Mouse (Mus musculus) naive thymus-derived CD4-positive, alpha-beta T cell, adult 2 months (primary cell): ENCODE results near the gene Myo9a.

Experiments
- DNase-seq: peaks from one replicate; pipeline ENCODE4 v3.0.0-alpha.2; 2011; ENCODE audit warnings: low read depth

The Myo9a gene

GRCm38 (mm10) chr9:59750267-59751065 is at the start of gene Myo9a, which contains the start of gene Senp8:
Gene Myo9a, plus strand, starts transcription at chr9:59750896.
Gene Senp8, minus strand, starts transcription at chr9:59750710.
- DNase-seq, result peak; percentile 100

DNA sequence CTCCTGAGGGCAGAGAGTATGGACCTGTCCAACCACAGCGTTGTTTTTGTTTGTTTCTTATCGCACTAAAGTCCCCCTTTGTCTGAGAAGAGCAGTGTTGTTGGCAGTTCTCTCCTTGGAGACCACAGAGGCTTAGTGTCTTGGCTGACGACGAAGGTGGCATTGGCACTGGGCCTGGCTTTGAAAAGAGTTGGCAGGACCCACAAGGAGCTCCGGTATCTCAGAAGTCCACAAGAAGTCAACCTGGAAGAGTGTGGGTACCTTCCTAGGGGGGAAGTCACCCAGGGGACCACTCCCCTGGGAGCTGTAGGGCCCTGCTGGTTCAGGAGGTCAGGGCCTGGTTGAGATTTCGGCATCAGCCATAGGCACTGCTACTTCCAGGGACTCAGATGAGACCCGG is 49.6 kb upstream of the Myo9a start:
- DNase-seq, result no peak

GRCm38 (mm10) chr9:59703099-59703498 is 47.6 kb upstream of the Myo9a start:
- DNase-seq, result no peak

GRCm38 (mm10) chr9:59706850-59707825 is 43.6 kb upstream of the Myo9a start:
- DNase-seq, result no peak

DNA sequence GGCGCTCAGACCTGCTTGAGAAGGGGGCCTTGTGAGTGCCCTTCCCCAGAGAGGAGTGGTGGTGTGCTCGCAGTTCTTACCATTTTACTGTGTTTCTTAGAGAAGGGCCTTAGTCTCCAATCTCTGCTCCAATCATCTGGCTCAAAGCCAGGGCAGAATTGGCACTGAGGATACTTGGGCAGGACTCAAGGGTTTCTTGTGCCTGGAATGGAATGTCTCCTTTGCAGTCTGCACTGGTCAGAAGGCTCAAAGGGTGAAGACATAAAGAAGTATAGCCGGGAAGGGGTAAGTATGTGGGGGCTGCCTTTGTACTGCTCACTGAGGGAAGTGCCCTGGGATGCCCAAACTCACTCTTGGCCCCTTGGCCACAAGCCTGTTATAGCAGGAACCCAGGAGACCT is 41.5 kb upstream of the Myo9a start:
- DNase-seq, result no peak

DNA sequence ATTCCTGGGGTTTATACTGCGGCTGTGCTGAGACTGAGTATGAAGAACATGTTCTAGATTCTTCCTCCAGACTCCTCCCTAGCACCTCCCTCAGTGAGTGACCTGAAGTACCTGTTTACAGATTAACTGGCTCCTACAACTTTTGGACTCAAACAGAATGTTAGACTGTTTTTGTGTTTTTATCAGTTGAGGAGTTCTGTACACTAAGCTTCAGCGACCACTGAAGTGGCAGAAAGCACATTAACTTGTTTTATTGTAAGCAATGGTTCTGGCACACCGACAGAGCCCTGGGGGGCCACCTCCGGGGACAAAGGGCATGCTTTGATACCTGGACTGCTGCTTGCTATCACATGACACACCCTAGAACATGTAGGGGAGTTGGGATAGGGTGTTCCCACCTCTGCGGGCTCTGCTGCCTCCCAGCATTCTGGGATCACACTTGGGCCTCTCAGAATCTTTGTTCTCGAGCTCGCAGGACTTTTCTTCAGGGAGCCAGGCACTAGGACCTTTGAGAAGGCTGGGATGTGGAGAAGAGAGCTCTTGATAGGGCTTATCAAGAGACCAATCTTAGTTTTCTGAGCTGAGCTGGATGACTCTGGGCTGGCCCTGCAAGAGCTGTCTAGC is 34.3 kb upstream of the Myo9a start:
- DNase-seq, result no peak

GRCm38 (mm10) chr9:59718237-59718636 is 32.5 kb upstream of the Myo9a start:
- DNase-seq, result no peak

GRCm38 (mm10) chr9:59721144-59721543 is 29.6 kb upstream of the Myo9a start:
- no peak for DNase-seq

DNA sequence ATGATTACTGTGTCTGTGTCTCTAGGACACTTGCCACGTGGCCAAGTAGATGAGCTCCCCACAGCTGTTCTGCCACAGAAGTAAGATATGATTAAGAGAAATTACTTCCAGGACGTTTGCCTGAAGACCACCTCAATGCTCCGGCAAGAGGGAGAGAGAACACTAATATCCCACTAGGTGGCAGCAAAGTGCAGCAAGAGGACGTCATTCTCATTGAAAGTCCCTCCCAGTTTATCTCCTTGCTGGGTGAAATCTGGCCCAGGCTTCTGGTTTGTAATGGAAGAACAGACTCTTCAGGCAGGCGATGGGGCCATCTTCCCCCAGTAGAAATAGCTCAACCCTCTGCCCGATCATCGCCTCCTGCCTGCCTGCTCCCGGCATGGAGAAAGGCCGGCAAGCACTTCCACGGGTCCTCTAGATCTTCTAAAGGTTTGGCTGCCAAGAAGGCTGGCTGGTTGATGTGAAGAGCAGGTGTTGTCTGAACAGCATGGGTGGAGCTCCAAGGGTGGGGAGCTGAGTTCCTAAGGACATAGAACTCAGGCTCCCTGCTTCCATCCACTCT is 27.5 kb upstream of the Myo9a start:
- peak; percentile 83 for DNase-seq

DNA sequence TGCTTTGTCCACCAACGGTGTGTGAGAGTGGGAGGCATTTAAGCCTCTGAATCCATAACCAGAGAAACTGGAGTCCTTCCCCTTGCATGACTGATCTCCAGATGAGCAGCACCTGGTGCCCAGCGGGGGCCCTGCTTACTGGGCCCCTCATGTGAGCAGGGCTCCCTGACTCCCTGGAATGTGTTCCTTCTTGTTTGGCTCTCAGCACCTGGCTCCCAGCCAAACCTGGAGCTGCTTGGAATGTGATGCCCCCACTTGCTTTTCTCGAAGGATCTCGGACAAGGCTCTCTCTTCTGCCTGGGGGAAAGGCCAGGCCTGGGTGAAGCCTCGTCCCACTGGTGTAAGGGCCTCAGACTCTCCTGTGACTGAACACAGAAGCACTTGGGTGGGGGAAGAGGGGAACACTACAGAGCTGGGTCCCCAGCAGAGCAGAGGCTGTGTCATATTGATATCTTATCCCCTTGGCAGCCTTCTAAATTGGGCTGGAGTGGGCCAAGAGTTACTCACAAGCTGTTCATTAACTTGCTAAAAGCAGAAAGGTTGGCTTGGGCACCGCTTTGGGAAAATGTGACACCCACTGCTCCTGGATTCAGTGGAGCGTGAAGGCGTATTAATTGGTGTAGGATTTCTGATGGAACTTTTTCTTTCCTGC is 26.8 kb upstream of the Myo9a start:
- DNase-seq, result no peak

DNA sequence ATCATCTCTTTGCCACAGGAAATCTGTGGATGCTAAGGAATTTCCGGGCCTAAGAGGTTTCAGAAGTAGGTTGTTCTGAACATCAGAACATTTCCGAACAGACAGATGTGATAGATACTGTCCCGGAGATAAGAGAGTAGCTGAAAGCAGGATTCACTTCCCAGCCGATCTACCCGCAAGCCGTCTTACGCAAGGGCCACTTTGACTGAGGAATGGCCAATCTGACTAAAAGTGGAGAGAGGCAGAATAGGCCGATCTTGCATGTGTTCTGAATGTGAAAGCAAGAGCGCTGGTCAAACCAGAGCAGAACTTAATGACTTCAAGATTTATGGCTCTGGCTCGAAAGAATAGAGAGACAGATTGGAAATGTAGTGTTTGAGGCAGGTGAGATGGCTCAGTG is 25.2 kb upstream of the Myo9a start:
- no peak for DNase-seq

DNA sequence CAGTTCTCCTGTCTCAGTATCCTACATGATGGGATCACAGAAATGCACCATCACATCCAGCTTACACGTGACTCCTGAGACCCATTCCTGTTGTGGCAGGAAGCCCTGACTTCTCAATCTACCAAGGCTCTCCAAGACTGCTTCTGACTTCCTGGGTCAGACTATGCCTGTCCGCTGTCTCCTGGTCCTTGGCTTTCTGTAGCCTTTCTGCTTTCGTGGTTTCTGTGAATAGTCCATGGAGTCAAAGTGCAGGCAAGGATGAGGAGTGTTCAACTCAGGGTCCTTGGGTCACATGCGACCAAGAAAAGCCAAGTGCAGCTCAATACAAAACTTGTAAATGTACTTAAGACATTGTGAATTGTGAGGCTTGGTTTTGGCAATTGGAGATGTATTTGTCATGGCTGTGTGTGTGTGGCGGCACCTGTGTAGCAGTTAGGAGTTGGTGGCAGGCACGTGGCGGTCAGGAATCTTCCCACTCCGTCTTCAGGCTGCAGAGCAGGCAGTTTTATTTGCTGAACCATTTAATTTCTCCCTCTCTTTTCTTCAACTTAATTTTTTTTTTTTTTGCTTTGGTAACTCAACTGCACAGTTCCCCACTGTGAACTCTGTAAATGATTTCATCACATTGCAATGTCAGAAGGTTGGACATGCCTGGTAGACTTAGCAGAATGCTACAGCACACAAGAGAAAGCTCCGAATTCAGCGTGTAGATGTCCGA is 23.0 kb upstream of the Myo9a start:
- no peak for DNase-seq

- no peak for DNase-seq
Measured at GRCm38 (mm10) chr9:59731136-59731535, 19.6 kb upstream of the Myo9a start.

GRCm38 (mm10) chr9:59733075-59733474 is 17.6 kb upstream of the Myo9a start:
- DNase-seq, result no peak

DNA sequence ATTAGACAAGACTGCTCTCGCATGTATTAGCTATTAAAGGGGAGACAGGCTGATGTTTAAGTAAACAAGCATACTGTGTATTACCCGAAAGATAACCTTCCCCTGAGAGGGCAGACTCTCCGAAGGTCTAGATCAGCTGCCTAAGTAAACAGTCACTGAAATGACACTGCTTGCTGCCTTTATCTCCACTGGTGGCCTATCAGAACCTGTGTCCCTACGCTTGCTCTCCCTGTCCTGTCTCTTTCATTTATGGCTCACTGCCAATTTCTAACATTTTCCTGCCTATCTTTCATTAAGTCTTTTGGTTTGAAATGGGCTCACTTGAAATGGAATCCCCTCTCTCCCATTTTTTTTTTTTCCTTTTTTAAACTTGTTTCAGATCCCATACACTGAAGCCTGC is 15.3 kb upstream of the Myo9a start:
- DNase-seq, result no peak

DNA sequence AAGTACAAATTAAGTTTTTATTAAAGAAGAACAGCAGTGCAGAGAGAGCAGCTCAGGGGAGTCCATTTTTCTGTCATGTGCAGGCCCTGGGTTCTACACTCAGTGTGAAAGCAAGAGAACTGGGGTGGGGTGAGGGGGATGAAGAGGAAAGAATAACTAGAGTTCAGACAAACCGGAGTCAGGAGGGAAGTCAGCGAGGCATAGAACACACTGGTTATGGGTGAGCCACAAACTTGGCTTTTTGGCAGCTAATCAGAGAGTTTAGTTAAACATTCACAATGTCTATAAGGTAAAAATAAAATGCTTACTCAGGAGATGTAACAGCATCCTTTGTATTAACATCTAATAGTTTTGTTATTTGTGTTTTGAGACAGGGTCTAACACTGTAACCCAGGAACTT is 10.1 kb upstream of the Myo9a start:
- DNase-seq, result no peak

GRCm38 (mm10) chr9:59743903-59744302 is 6.8 kb upstream of the Myo9a start:
- no peak for DNase-seq

DNA sequence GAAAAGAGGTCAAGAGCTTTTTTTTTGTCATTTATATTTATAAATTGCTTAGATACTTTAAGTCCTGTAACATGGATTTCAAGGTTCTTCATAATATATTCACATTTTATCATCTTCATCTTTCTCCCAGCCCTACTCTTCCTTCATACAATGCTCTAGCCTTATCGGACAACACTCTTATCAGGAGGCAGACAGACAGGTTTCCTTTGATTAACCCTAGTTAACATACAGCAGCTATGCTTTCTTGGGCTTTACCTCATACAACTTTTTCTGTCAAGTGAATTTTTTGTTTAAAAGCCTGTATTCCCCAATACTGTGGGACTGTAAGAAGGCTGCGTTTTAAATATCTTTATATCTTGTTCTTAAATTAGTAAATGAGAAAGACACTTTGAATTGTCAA is 2.3 kb upstream of the Myo9a start:
- no peak for DNase-seq

DNA sequence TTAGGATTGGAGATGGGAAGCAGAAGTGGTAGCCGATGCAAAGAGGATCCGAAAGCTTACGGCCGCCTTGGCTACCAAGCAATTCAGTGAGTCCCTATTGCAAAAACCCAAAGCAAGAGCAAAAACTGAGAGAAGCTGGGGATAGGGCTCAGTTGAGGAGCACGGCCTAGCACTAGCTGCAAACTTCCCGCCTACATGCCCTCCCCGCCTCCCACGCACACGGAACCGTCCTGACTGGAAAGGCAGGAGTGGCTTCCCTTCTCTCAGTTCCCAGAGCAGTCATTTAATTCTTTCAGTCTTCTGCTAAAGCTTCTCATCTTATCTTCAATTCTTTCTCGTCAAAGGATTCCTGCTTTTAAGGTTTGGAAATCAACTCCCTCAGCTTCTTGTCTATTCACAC is 1.7 kb upstream of the Myo9a start:
- no peak for DNase-seq

DNA sequence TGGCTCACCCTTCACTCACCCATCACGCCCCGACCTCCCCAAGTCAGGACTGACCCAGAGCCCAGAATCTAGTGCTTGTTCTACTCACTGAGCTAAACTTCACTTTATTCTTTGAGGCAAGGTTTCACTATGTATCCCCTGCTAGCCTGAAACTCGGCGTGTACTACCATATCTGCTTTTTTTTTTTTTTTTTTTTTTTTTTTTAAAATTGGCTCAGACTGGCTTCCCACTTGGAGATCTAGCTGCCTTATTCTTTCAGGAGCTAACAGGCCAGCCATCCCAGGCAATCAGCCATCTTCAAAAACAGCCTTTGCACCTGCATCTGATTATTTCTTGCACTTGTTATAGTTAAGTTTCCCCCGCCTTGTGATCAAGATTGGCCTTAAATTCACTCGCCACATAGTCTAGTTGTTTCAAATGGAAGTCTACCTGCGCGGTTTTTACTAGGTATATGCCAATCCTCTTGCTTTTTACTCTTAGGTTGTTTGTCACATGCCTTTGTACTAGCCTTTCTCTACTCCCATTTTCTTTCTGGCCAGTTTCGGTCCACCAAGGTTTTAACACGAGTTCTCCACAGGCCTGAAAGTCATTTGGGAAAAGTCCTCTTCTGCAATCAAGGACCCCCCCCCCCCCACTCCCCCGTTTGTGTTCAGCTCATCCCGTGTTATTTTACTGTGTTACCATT is 973 bp upstream of the Myo9a start:
- DNase-seq, result peak; percentile 43
